Mouse (Mus musculus): ENCODE measurements at regions not wholly inside any gene's neighbourhood (a gene's known extent, or its start where the extent isn't known, plus 50 kb on each side); places are given as distances from the start of the nearest gene placed in this dataset.
"Not testable (repeated sequence)": the region's sequence is repeated elsewhere in the genome, so short reads cannot be mapped to it uniquely, and the experiment has no call there.

DNA sequence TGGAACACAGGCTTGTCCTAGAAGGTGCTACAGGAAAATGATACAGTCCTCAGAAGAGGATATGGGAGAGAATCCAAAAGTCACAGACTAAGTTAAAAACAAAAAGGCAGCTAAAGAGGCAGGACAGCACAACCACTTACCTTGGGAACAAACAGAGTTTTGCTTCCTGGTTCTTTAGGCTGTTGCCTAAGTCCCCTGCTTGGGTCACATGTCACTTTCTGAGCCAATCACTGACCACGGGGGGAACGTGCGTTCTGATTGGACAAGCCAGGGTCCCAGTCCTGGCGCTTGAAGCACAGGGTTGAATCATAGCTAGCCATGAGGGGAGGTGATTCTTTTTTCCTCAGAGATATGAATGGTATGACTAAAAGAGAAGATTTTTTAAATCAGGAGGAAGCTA lies 216.4 kb downstream of the Glrx3 start:
- no peak for ATAC-seq (ENCODE audit: low read depth)
- Histone ChIP-seq H3K9ac (no peak overlapping the region), H3K4me3 (no peak overlapping the region), H3K27ac (replicated peaks) (no peak overlapping the region), H3K9me3 (no peaks in the 10 kb centered on the region), H3K27me3 (no peaks in the 10 kb centered on the region), H3K4me2 (no peak overlapping the region), H3K4me1 (replicated peaks) (peaks cover 7% of the 10 kb centered on the region; the same call in 1 of the 2 replicates), H3K36me3 (no peaks in the 10 kb centered on the region)
- 91% methylated on average over 4 of the region's 4 CpGs for WGBS

DNA sequence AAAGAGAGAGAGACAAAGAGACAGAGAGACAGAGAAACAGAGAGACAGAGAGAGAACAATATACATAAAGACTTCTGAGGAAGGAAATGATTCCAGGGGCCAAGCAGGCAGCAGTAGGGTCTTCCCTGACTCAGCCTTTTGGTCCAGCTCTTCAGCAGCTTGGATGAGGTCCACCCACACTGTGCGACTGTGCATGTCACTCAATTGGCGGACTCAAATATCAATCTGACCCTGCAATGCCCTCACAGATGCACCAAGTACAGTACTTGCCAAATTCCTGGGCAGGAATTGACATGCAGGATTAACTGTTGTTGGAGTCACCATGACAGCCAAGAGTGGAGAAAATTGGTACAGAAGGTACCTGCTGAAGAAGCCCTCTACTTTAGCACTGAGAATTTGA lies 229.8 kb downstream of the Glrx3 start:
- Histone ChIP-seq H3K9me3 (no peaks in the 10 kb centered on the region), H3K9ac (no peak overlapping the region), H3K4me2 (no peak overlapping the region), H3K27ac (replicated peaks) (no peak overlapping the region), H3K4me1 (replicated peaks) (no peaks in the 10 kb centered on the region), H3K36me3 (no peaks in the 10 kb centered on the region), H3K4me3 (no peak overlapping the region), H3K27me3 (no peaks in the 10 kb centered on the region)
- no peak for ATAC-seq (ENCODE audit: low read depth)
- 93% methylated on average over 2 of the region's 2 CpGs for WGBS

DNA sequence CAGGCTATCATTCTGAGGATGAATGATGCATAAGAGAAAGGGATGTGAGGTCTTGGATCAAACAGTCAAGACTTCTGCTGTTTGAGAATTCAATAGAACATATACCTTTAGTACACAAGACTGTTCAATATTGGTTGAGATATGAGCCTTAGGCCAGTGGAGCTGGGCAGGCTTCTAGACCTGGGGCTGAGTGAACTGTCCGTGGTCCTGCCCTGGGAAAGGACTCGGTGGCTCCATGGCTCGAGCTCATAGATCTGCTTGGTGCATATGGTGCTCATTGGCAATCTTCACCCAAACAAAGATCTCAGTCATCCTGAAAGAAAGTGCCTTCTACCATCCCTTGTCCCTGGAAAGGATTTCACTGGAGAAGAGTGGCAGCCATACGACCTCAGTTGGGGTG lies 233.7 kb downstream of the Glrx3 start:
- ATAC-seq (ENCODE audit: low read depth): no peak
- H3K27me3 ChIP-seq: no peaks in the 10 kb centered on the region
- no peak overlapping the region for H3K9ac ChIP-seq
- H3K9me3 ChIP-seq: no peaks in the 10 kb centered on the region
- no peak overlapping the region for H3K4me2 ChIP-seq
- no peaks in the 10 kb centered on the region for H3K36me3 ChIP-seq
- H3K27ac ChIP-seq (replicated peaks): no peak overlapping the region
- WGBS: 66% methylated on average over 4 of the region's 4 CpGs
- H3K4me1 ChIP-seq (replicated peaks): no peaks in the 10 kb centered on the region
- no peak overlapping the region for H3K4me3 ChIP-seq

DNA sequence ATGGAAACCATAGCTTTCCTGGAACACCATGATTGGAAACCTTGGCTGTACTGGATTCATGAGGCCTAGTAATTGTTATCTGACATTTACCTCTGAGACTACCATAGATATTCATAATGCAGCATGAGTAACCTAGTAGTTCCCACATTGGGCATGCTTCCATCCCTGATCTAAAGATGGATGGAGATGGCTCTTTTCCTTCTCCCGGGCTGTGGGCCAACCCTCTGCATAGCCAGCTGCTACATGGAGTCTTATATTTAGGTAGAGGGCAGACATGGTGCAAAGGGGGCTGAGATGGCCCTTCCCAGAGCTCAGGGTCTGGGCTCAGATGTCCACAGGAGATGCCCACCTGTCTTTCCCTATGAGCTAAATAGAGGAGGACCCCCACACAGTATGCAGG lies 237.2 kb downstream of the Glrx3 start:
- Histone ChIP-seq H3K9me3 (no peaks in the 10 kb centered on the region), H3K4me2 (no peak overlapping the region), H3K9ac (no peak overlapping the region), H3K36me3 (no peaks in the 10 kb centered on the region), H3K4me3 (no peak overlapping the region), H3K27ac (replicated peaks) (no peak overlapping the region), H3K27me3 (no peaks in the 10 kb centered on the region), H3K4me1 (replicated peaks) (no peaks in the 10 kb centered on the region)
- ATAC-seq (ENCODE audit: low read depth): no peak
- 80% methylated on average over 1 of the region's 1 CpGs for WGBS

DNA sequence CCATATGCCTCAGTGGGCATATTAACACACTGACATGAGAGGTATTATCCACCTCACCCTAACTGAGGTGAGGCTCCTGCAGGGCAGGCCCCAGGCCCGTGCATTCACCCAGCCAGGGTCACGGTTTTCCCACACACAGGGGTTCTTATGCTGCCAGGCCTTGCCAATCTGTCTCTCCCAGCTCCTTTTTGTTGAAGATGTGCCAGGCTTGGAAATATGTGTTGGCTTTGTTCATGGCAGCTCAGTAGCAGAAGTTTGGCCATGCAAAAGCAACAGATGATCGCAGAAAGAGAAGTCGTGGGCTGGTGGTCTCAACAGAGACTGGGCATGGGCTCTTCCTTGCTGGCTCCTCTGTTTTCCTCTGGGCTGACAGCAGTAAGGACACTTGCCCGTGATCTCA lies 238.0 kb downstream of the Glrx3 start:
- Histone ChIP-seq H3K9ac (no peak overlapping the region), H3K9me3 (no peaks in the 10 kb centered on the region), H3K36me3 (no peaks in the 10 kb centered on the region), H3K27me3 (no peaks in the 10 kb centered on the region), H3K4me3 (no peak overlapping the region), H3K27ac (replicated peaks) (no peak overlapping the region), H3K4me1 (replicated peaks) (no peaks in the 10 kb centered on the region), H3K4me2 (no peak overlapping the region)
- ATAC-seq (ENCODE audit: low read depth): no peak
- 89% methylated on average over 5 of the region's 5 CpGs for WGBS

DNA sequence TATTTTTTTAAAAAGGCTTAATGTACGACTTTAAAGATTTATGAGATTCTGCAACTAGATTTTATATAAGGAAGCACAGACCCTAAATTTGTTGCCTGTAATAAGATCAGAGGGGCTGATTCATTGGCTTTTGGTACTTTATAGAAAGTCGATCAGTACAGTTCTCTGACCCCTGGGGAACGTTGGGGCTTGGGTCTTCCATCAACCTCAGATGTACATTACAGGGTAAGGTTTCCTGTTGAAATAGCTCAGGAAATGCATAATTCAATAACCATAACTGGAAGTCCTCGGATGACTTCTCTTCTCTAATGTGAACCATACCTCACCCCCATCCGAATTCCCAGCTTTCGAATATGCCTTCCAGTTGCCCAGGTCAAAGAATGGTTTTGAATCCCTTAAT lies 247.4 kb downstream of the Glrx3 start:
- Histone ChIP-seq H3K27me3 (no peaks in the 10 kb centered on the region), H3K4me3 (no peak overlapping the region), H3K9ac (no peak overlapping the region), H3K4me2 (no peak overlapping the region), H3K9me3 (no peaks in the 10 kb centered on the region), H3K27ac (replicated peaks) (no peak overlapping the region), H3K4me1 (replicated peaks) (peaks cover 17% of the 10 kb centered on the region), H3K36me3 (no peaks in the 10 kb centered on the region)
- no peak for ATAC-seq (ENCODE audit: low read depth)
- 54% methylated on average over 6 of the region's 6 CpGs for WGBS

DNA sequence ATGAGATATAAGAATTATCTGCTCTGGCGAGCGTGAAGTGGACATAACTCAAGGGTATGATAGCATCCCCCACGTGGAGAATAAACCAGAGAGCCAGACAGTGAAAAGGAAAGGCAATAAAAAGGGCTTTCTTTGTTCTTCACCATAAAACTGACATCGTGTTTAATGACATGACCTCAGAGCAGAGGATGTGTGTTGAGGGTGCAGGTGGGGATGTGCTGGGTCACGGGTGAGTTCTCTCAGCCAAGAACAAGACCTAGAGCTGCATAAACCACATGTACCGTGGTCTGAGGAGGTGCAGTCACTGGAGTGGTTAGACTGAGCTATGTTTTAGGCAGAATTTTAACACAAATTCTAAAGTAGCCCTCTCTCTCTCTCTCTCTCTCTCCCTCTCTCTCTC lies 247.9 kb downstream of the Glrx3 start:
- Histone ChIP-seq H3K27ac (replicated peaks) (no peak overlapping the region), H3K9me3 (no peaks in the 10 kb centered on the region), H3K27me3 (no peaks in the 10 kb centered on the region), H3K4me1 (replicated peaks) (peaks cover 17% of the 10 kb centered on the region), H3K9ac (no peak overlapping the region), H3K4me3 (no peak overlapping the region), H3K36me3 (no peaks in the 10 kb centered on the region), H3K4me2 (no peak overlapping the region)
- WGBS: 21% methylated on average over 6 of the region's 6 CpGs
- ATAC-seq (ENCODE audit: low read depth): peak; percentile 36; the same call in 1 of the 2 replicates

DNA sequence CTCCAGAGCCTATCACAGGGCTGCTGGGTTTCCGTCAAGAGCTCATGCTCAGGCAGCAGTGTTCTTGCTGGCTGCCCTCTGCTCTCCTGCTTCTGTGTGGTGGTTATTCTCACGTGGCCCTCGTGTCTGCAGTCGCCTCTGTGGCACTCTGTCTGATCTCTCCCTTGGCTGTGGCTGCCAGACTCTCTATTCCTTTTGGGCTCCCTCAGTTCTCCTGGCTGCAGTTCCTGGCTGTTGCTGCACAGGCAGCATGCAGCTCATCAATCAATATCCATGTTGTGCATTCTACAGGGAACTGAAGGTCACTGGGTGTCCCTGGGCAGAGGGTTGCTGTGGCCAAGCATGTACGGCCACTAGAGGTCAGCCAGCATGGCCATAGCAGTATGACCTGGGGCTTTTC lies 259.4 kb downstream of the Glrx3 start:
- Histone ChIP-seq H3K27me3 (no peaks in the 10 kb centered on the region), H3K4me2 (no peak overlapping the region), H3K36me3 (no peaks in the 10 kb centered on the region), H3K27ac (replicated peaks) (no peak overlapping the region), H3K4me1 (replicated peaks) (0 out of 2 replicates have a peak, but pooled peaks cover 3% of the 10 kb centered on the region), H3K9me3 (no peaks in the 10 kb centered on the region), H3K4me3 (no peak overlapping the region), H3K9ac (no peak overlapping the region)
- WGBS: 90% methylated on average over 5 of the region's 5 CpGs
- ATAC-seq (ENCODE audit: low read depth): no peak

DNA sequence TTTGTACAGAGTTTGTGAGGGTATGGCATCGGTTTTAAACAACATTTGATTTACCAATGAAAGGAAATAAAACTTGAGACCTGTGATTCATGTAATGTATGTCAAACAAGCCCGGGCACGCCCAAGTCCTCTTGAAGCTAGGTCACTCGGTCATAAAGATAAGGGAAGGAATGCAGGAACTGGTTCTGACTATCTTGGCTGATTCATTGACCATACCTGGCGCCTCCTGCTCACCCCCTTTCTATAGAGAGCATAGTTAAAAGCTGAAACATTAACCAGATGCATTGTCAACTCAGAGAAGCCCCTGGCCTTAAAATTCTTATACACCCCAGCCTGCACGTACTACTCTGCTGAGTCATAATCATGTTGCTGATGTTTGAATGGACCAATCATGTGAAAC lies 261.1 kb downstream of the Glrx3 start:
- not testable (repeated sequence) for H3K9me3 ChIP-seq; H3K4me2 ChIP-seq; H3K36me3 ChIP-seq; H3K27me3 ChIP-seq; H3K4me1 ChIP-seq (replicated peaks); ATAC-seq (ENCODE audit: low read depth); H3K27ac ChIP-seq (replicated peaks); H3K9ac ChIP-seq; H3K4me3 ChIP-seq
- 95% methylated on average over 6 of the region's 6 CpGs for WGBS

DNA sequence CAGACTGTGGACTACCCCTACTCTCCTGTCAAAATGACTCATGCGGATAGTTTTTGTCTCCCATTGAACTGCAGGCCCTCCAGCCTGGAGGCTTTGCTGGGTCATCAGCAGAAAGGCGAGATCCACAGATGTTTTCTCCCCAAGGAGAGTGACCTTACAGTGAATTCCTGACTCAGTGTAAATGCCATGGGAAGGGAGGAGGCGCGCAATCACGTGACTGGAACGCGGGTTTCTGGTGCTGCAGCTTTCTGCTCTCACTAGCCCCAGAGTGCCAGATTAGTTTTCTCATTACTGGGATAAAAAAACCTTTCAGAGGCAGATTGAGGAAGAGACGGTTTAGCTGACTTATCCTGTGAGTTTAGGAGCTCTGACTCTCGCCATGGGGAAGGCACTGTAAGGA lies 275.4 kb downstream of the Glrx3 start:
- Histone ChIP-seq H3K4me2 (no peak overlapping the region), H3K27ac (replicated peaks) (no peak overlapping the region), H3K27me3 (no peaks in the 10 kb centered on the region), H3K4me1 (replicated peaks) (peaks cover 23% of the 10 kb centered on the region), H3K9me3 (no peaks in the 10 kb centered on the region), H3K9ac (no peak overlapping the region), H3K36me3 (no peaks in the 10 kb centered on the region), H3K4me3 (no peak overlapping the region)
- 70% methylated on average over 9 of the region's 9 CpGs for WGBS
- ATAC-seq (ENCODE audit: low read depth): no peak

DNA sequence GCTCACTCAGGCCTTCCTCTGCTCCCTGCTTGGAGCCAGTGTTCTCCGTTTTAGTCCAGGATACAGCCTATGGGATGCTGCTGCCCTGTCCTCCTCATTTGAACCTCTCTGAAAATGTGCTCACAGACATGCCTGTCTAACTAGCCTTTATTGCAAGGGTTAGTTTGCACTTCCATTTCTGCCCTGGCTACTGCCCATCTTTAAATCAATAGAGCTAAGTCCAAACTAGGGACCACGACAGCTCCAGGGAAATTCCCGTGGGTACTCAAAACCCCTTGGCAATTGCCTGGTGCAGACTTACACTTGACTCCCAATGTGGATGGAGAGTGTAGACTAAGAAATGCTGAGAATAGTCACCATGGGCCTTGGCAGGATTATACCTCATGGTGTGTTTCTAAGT lies 276.4 kb downstream of the Glrx3 start:
- no peaks in the 10 kb centered on the region for H3K27me3 ChIP-seq
- H3K4me1 ChIP-seq (replicated peaks): peaks cover 23% of the 10 kb centered on the region
- no peak overlapping the region for H3K4me3 ChIP-seq
- no peak overlapping the region for H3K9ac ChIP-seq
- no peaks in the 10 kb centered on the region for H3K9me3 ChIP-seq
- 74% methylated on average over 3 of the region's 3 CpGs for WGBS
- no peak overlapping the region for H3K4me2 ChIP-seq
- H3K27ac ChIP-seq (replicated peaks): no peak overlapping the region
- ATAC-seq (ENCODE audit: low read depth): no peak
- no peaks in the 10 kb centered on the region for H3K36me3 ChIP-seq

DNA sequence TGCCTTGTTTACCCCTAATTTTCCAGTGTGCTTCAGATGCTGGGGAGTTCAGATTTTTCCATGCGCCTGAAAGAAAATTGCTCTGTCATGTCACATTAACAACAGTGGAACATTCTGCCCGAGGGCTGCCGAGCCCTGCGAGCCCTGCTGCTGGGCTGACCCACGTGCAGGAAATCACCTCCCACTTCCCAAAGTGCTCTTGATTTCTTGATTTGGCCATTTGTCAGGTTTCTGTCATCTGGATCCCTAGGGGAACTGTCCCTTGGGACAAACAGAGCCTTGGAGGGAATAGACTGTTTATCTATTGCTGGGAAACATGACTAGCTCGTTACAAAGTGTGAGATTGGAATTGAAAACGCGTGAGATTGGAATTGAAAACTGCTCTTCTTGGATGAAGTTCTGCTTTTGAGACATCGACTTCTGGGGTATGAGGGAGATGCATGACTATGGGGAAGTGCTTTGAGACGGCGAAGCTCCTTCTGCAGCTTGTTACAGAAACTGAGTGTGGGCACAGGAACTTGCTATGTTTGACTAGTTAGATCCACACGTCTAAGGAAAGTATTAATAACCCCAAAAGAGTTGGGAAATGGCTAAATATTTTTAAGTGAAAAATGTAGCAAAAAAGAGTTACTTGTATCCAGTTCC lies 277.0 kb downstream of the Glrx3 start:
- ATAC-seq (ENCODE audit: low read depth): no peak
- no peak overlapping the region for H3K4me3 ChIP-seq
- no peak overlapping the region for H3K4me2 ChIP-seq
- H3K9ac ChIP-seq: no peak overlapping the region
- H3K27ac ChIP-seq (replicated peaks): no peak overlapping the region
- H3K36me3 ChIP-seq: no peaks in the 10 kb centered on the region
- peaks cover 23% of the 10 kb centered on the region for H3K4me1 ChIP-seq (replicated peaks)
- 44% methylated on average over 12 of the region's 12 CpGs for WGBS
- no peaks in the 10 kb centered on the region for H3K9me3 ChIP-seq
- no peaks in the 10 kb centered on the region for H3K27me3 ChIP-seq

DNA sequence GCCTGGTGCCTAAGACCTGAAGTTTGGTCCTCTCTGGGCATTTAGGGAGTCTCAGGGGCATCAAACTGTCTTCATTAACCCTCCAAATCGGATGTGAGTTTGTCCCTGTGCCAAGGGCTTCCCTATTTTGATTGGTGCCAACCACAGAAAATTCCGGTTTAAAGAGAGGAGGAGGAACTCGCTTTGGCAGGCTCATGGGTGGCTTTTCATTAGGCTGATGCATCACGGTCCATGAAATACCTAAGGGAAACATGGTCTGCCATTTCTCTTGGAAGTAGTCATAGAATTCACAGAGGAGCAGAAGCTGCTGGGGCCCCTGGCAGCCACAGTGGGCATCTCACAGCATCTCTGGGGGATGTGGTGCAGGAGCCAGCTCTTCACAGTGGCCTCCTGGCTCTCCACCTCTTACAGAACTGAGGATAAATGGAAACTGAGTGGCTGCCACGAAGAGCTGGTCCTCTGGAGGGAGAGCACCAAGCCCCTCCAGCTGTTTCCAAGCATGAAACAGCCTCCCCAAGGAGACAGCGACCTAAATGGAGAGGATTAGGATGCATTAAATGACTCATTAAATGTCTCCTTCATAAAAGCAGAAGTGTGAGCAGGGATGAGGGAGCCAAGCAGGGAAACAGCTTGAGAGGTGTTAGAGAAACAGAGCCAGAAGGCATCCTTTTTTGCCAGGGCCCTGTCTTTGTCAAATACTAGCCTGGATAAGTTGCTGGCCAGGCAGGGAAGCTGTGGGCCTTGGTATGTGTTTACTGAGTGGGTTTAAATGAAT lies 277.9 kb downstream of the Glrx3 start:
- no peak overlapping the region for H3K4me2 ChIP-seq
- WGBS: 62% methylated on average over 6 of the region's 6 CpGs
- no peaks in the 10 kb centered on the region for H3K9me3 ChIP-seq
- no peak for ATAC-seq (ENCODE audit: low read depth)
- H3K9ac ChIP-seq: no peak overlapping the region
- H3K36me3 ChIP-seq: no peaks in the 10 kb centered on the region
- no peak overlapping the region for H3K4me3 ChIP-seq
- H3K27me3 ChIP-seq: no peaks in the 10 kb centered on the region
- H3K4me1 ChIP-seq (replicated peaks): peaks cover 23% of the 10 kb centered on the region
- H3K27ac ChIP-seq (replicated peaks): no peak overlapping the region
